Mouse (Mus musculus): ENCODE results near the gene Dgkd.

Dgkd gene

DNA sequence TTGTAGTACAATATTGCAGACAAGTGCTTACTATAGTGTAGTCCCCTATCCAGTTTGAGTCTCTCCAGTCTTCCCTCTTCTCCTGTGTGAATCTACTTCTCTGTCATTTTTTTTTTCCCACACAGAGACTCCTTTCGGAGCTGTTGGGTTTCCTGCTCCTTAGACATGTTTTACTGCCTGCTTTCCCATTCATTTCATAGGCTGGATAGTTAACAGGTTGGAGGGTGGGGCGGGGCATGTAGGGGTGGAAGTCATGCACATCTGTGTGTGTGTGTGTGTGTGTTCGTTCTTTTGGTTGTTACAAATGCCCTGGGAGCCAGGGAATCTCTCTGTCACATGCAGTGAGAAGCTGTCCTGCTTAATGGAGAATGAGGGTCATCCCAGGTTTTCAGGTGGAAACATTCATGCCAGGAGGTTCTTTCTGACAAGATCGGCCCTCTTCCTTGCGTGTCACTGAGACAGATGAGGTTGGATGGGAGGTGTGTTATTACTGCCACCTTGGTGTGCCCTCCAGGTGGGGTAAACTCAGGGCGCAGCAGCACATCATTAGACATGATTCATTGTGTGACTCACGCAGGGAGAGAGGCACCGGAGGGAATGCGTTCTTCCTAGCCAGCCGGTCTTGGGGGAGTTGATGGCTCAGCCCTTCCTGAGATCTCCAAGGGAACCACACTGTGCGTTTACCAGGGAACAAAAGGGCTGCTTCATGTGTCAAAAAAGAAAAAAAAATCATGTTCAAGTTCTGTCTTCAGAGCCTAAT, 4.7 kb upstream of the Dgkd start:
- no peak for DNase-seq (ENCODE audit: low read depth, low spot score)

DNA sequence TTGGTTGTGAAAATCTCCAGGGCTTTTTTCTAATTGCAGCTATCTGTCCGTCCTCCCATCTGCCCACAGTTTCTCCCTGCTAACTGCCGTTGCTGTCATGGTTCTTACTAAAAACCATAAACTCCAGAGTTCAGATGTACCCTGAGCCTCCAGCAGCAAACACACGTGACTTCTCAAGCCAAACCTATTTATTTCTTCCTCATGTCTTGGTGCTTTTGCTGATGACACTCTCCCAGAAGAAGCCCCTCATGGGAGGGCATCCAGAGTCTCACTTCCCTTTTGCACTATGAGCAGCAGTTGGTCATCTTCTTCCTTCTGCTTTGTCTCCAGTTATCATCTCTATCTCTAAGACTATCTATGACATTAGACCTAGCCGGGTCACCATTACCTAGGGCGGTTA, 3.8 kb upstream of the Dgkd start:
- DNase-seq (ENCODE audit: low read depth, low spot score), result no peak

DNA sequence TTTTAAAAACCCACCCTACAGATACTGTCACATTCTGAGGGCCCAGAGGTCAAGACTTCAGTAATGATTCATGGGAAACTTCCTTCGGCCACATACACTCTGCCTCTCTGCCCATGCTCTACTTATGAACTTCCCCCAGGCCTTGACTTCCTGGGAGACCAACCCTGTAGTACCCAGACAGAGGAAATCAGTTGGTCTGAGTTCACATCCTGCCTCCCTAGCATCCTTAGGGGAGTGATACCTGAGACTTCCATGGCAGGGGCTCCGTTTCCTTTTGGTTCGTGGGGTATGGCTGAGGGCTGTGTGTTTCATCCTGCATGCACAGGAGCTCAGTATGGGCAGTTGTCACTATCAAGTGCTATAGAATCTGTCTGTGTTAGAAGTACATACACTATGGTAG, 1.7 kb upstream of the Dgkd start:
- DNase-seq (ENCODE audit: low read depth, low spot score), result no peak

DNA sequence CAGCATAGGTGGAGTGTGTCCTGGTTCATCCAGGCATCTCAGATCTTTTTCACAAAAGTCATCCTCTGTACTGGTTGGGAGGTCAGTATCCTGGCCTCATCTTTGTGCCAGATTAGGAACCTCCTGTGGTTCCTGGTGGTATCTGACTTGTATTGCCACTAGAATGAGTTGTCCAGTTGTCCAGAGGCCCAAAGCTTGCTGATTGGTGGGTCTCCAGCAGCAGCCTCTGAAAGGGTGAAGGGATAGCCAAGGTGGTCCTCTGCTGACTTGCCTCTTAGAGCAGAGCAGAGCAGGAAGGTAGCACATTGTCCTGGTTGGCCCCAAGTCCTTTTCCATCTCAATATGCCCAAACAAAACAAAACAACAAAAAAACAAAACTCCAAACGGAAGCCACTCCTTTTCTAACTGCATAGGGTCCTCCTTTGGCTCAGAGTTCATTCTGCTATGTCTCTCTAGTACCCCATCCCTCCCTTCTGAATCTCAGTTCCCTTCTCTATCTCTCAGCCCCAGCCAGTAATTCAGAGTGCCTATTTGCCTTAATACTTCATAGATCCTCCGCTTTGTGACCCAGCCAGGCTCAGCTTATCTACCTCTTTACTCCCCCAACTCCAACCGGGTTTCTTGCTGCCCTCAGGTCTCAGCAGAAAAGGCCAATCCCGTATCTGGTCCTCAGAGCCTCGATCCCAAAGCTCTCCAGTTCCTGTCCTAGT, 851 bp upstream of the Dgkd start:
- no peak for DNase-seq (ENCODE audit: low read depth, low spot score)

DNA sequence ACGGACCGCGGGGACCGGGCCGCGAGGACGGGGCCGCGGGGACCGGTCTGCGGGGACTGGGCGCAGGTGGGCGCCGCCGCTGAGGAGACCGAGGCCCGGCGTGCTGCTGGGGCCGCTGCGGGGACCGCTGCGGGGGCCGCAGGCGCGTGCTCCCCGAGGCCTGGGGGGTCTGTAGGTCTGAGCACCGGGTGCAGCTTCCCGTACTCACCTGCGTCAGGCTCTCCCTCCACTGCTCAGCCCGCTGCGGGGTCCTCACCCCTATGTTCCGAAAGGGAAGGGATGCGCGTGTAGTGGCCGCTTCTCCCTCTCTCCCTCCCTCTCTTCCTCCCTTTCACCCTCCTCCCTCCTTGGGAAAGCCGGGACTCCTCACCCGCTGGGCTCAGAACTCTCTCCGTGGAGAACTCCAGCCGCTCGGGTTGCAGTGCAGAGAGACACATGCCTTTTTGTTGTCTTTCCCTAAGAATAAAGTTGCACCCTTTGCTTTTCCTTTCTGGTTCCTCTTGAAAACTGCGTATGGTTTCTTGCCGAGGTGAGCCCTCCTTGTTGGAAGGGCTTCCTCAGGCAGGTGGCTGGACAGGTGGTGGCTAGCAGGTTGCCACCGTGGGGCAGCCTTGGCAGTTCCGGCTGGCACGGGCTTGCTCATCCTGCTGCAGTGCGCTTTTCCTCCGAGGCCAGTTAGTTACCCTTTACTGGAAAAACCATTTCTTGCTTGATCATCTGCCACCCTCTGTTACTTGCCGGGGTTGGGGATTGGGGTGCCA, 694 bp downstream of the Dgkd start:
- DNase-seq (ENCODE audit: low read depth, low spot score), result no peak

DNA sequence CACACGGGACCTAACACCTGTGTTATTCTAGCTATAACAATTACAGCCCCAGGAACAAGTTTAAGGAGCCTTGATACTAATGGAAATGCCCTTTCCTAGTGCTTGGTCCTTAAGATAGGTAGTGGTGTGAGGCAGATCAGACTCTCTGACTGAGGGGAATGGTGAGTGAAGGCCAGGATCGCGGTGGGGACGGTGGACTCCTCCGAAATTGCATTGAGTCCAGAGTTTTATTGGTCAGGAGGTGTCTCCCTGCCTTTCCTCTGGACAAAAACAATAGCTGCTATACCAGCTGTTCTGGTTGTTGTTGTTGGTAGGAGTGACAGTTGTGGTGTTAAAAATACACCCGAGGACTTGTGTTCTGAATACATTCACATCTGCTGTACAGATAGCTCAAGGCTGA, 1.3 kb downstream of the Dgkd start:
- DNase-seq (ENCODE audit: low read depth, low spot score), result no peak

DNA sequence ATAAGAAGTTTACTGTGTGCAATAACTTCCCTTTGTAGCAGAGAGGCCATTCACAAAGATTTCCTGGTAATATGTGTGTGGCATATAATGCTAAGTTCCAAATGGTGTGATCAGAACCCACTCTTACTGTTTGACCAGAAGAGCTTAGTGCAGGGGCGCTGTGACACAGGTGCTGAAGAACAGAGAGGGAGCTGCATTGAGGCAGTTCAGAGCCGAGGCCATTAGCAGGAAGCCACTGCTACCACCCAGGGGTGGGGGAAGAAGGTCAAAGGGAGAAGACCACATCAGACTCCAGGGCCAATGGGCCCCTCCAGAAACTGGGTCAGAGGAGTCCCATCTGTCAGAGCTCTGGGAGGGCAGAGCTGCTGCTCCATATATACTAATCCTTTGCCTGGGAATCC, 1.8 kb downstream of the Dgkd start:
- no peak for DNase-seq (ENCODE audit: low read depth, low spot score)

DNA sequence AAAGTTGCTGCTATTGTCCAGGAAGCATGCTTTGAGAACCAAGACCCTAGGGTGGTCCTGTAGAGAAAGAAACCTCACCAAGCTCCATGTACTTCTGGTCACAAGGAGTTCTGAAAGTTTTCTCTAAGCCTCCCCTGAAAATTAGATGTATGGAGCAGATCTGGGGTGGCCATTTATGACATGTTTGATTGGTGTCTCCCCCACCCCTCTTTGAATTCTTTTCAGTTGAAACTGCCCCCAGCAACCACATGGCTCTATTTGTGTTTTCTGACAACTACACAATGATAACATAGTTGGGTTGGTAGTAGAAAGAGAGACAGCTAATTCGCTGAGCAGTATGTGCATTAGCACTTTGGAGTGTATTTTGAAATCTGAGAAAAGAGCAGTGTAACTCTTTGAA, 2.4 kb downstream of the Dgkd start:
- no peak for DNase-seq (ENCODE audit: low read depth, low spot score)

DNA sequence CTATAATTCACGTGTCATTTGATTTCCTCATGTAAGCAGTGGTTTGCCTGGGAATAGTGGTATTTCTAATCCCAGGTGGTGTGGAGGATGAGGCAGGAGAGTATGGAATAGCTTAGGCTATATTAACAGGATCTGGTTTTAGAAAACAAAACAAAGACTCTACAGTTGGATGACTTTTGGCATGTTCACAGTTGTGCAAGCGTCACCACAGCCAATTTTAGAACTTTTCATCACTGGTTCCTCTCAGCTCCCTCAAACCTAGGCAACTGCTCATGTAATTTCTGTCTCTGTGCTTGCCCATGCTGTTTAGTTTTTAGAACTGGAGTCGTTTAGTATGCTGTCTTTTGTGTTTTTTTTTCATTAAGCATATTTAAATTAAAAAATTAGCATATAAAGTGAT, 3.7 kb downstream of the Dgkd start:
- no peak for DNase-seq (ENCODE audit: low read depth, low spot score)

DNA sequence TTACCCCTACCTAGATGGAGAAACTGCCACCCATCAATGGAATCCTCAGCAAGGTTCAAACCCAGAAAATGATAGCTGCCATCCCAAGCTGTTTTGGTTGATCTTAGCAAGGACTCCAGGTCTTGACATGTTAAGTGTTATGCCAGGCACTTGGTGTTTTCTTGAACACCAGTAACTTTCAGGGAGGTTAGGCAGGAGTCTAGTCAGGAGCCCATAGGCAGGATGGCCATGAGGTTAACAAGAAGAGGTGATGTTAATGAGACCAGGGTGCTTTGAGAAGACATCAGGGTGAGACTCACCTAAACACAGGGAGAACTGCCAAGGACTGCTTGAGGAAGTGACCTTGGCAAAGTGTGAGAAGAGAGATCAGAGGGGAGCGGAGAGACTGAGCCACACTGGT, 4.9 kb downstream of the Dgkd start:
- DNase-seq (ENCODE audit: low read depth, low spot score), result no peak

DNA sequence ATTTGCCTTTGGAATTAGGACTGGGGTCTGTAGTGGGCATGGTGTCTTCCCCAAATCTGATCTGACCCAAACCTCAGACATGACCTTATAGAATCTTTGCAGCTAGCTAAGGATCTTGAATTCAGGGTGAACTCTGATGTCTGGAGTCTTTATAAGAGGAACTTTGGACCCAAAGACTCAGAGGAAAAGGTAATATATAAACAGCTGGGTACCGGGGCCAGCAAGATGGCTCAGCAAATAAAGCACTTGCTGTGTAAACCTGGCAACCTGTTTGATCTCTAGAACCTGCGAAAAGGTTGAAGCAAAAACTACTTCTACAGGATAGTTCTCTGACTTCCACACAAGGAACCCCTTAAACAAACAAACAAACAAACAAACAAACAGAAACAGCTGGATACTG, 5.4 kb downstream of the Dgkd start:
- no peak for DNase-seq (ENCODE audit: low read depth, low spot score)

DNA sequence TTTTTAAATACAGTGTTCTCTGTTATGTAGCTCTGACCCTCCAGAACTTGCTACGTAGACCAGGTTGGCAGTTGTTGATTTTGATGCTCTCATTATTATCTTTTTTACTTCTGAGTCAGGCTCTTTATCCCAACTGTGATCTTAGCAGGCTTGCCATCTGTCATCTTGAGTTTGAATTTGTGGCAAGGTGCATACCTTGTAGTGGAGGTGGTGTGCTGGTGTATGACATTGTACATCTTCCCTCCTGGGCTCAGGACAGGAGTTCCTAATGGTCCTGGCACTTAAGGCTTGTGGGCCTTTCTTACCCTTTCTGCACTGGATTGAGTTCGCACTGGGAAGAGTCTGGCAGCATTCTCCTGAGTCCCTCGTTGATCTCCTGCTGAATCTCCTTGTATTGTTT, 10.5 kb downstream of the Dgkd start:
- no peak for DNase-seq (ENCODE audit: low read depth, low spot score)

DNA sequence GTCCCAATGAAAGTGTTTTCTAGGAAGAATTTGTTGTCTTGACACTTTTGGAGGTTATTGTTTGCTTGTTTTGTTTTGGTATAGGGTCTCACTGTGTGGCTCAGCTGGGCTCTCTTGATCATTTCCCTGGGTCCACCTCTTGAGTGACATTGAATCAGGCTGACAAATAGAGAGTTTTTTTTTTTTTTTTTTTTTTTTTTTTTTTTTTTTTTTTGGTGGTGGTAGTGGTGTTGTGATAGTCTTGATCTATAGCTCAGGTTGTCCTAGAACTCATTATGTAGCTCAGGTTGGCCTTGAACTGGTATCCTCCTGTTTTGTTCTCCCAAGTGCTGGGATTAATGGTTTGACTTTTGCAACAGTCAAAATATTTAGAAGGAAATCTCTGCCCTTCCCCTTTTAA, 11.8 kb downstream of the Dgkd start:
- DNase-seq (ENCODE audit: low read depth, low spot score), result no peak

DNA sequence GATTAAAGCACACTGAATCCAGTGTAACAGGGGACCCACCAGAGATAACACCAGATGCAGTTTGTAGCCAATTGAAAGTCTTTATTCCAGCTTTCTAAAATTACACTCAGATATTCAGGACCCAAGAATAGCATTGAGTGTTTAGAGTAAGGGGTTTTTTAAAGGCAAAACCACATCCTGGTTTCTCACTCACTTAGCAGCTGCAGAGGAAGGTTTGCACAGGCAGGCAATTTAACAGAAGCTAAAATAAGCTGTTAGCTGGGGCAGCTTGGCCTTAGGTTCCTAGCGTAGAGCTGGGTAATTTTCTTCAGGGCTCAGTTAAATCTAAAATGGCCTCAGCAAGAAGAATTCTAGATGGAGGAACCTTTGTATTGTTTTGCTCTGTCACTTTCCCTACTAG, 13.6 kb downstream of the Dgkd start:
- no peak for DNase-seq (ENCODE audit: low read depth, low spot score)

DNA sequence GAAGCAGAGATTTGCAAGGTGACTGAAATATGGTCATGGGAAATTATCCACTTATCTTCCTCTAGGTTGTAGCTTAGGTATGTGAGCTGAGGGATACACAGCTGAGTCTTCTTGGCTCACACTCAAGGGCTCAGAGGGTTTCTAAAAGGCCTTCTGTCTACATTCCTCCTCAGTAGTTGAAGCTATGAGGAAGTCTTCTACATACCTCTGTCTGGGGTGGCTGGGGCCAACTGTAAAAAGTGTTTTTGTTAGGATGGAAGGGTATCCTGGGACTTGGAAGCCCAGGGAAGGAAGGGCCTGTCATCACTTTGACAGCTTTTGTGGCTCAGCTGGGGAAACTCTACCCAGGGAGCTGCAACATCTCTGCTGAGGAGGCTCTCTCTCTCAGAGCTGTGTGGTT, 18.5 kb downstream of the Dgkd start:
- no peak for DNase-seq (ENCODE audit: low read depth, low spot score)

DNA sequence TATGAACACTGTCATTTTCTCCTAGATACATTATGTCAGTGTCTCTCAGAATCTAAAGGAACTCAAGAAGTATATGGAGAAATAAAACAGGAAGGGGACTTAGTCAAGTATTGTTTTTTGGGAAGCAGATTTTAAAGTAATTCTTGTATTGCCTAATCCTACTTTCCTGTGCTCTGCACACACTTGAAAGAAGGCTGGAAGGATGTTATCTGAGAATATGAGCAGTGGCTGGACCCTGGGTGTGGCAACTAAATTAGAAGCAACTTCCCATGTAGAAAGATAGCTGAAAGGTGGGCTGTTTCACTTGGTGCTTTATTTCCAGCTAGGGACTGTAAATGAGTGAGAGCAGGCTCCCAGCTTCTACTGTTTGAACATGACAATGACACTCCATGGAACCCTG, 20.0 kb downstream of the Dgkd start:
- DNase-seq (ENCODE audit: low read depth, low spot score), result no peak

DNA sequence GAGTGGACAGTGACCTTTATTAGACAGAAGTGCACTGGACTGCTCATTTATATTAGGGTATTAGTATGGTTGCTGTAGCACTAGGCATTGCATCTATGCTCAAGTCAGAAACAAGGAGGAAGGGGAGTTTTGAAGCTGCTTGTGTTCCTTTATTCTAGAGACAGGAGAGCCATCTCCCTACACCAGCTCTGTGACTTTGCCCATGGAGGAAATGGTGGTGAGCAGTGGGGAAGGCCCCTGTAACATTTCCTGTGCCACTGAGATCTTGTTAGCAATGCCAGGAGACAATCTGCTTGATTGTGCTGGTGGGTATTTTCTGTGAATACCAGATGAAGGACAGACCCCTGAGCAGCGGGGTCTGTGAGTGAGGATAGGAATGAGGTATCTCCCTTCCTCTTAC, 23.0 kb downstream of the Dgkd start:
- DNase-seq (ENCODE audit: low read depth, low spot score), result no peak

DNA sequence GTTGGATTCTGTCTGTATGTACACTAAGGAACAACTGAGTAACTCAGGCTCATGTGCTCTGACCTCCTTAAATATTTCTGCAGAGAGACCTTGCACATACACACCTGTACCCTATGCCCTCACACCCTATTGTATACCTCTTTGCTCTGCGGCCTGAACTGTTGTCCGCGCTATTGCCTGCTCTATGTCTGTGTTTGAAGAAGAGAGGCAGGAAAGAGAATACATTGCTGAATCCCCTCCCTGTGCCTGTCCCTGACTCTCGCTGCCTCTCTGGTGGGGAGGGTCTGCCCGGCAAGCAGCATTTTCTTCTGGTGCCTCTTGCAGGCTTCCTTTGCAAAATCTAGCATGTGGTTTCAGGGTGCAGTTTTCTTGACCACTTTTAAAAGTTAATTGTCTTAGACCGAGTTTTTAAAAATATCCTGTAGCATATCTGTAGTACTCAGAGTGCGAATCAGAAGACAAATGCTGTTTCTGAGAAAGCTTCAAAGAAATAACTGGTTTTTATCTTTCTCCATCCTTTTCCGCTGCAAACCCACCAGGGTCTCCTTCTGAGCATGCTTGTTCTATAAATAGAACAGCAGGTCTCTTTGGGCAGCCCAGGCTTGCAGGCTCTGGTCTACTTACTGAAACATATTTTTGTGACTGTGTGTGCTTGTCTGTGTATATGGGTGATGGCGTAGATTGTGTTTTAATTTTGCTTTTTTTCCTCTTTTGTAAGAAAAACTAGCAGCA, 24.6 kb downstream of the Dgkd start:
- no peak for DNase-seq (ENCODE audit: low read depth, low spot score)

DNA sequence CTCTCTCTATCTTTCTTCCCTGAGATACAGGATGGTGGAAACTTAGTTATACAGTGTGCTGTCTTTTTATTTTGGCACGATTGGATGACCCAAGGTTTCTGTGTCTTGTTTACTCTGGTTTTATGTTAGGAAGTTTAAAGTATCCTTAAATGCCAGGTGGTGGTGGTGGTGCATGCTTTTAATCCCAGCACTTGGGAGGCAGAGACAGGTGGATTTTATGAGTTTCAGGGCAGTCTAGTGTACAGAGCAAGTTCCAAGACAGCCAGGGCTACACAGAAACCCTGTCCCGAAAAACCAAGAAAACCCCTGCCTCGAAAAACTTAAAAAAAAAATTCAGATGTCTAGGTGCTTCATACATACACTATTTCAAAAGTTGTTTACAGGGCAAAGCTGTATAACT, 25.9 kb downstream of the Dgkd start:
- no peak for DNase-seq (ENCODE audit: low read depth, low spot score)

DNA sequence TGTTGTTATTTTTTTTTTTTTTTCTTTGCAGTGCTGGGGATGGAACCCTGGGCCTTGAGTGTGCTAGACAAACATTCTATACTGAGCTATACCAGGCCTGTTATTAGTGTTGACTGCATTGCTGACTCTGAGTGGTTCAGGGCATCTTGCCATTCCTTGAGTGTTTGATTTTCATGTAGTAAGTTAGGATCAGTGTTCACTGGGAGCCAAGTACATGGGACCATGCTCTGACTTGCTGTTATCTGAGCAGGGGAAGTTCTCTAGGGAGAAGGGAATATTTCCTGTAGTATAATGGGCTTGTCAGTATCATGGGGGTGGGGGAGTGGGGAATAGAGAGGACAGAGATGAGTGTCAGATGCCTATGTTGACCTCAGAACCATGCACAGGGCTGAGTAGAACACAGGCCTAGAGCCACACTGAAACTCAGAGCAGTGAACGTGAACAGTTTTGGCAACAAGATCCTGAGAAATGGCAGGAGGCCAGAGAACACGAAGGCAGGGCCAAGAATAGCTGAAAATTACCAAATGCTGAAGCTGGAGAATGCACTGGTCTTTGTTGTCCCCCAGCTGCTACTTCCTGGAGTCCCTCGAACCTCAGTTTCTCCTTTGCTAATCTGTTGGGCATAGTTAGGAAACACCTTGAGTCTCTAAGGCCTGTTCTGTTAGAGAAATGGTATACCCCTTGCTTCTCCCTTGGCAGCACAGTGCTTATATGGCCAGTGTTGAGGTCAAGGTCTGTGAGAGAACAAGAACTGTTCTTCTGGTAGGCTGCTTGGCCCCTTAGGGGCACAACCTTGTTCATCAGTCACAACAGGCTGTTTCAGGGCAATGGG, 26.6 kb downstream of the Dgkd start:
- DNase-seq (ENCODE audit: low read depth, low spot score), result no peak

DNA sequence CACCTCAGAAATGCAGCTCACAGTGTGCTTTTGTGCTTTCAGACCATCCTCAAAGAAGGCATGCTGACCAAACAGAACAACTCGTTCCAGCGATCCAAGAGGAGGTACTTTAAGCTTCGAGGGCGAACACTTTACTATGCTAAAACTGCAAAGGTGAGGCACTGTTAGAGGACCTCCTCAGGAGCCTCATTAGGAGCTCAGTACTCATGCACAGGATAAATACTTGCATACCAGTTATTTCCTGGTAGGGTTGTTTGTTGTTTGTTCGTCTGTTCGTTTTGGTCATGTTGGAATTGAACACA, 27.2 kb downstream of the Dgkd start:
- no peak for DNase-seq (ENCODE audit: low read depth, low spot score)

DNA sequence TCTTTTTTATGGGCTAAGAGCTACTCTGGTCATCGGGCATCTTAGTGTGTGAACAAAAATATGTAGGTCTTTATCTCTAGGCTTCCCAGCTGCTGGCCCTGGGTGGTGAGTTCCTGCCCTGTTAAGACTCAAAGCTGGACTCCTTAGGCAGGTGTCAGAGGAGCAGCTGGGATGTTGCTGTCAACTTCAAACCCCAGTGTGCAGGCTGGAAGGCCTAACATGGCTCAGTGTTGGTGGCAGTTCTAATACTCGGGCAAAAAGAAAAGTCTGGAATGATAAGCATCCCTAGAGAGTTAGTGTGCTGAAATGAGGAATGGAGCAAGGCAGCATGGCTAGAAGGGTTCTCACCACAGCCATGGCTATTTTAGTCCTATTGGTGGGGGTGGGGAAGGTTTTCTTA, 27.8 kb downstream of the Dgkd start:
- DNase-seq (ENCODE audit: low read depth, low spot score), result no peak

Measured in embryo, embryonic 11.5 days (tissue).